In genomic region chr1:182895698-182896097, GRCm38 (mm10) we compare ENCODE assay signal across 9 mouse cellular contexts. TPM values are rescaled to one million over a fixed set of nuclear protein-coding genes. Genes with fewer than 3 reads are reported as not detected.
A peak's percentile ranks its signal among the peaks of the same experiment; 100 is the strongest.
DNase-seq lines count a peak whose midpoint lies in the region; ATAC-seq lines count a peak whose summit lies in the region.
"Had no signal": no experiment of that assay in that cellular context is flagged by ENCODE, and none has a peak within 500 bp of the region (broad histone marks: within the 10 kb centered on the region; RNA-seq: fewer than 3 reads in every experiment).

No protein-coding gene starts in this region.

- ATAC-seq in heart, embryonic 11.5 days (replicated peaks; ENCODE audit: insufficient number of reproducible peaks, low FRiP score, low TSS enrichment), result no peak
- ATAC-seq in megakaryocyte, adult 5-6 weeks (ENCODE audit: poor library complexity, severe bottlenecking), result peak; percentile 83

- H3K4me3 ChIP-seq in heart, embryonic 11.5 days (ENCODE audit: low read depth, low read length), result no peak overlapping the region
- no peak overlapping the region for H3K4me3 ChIP-seq in embryonic facial prominence, embryonic 10.5 days
- H3K4me3 ChIP-seq: neural tube, embryonic 12.5 days had no signal

- H3K27me3 ChIP-seq in heart, embryonic 11.5 days (ENCODE audit: control insufficient read depth, insufficient read depth, low read length), result peaks cover 5% of the 10 kb centered on the region
- no peaks in the 10 kb centered on the region for H3K27me3 ChIP-seq in embryonic facial prominence, embryonic 10.5 days (replicated peaks; ENCODE audit: low read depth, poor library complexity, severe bottlenecking)
- H3K27me3 ChIP-seq: neural tube, embryonic 12.5 days had no signal

- peak; percentile 93 for DNase-seq in heart, adult 11 months
- DNase-seq in A20 (ENCODE audit: low read depth, low spot score), result peak; percentile 67
- peak; percentile 46 to 76 for DNase-seq in adrenal gland, postnatal 36 days
- peak; percentile 60 for DNase-seq in embryonic facial prominence, embryonic 10.5 days (ENCODE audit: low spot score)
- peak; percentile 59 for DNase-seq in kidney, postnatal 14 days
- peak; percentile 21 to 66 for DNase-seq in thymus, postnatal 10 days (ENCODE audit: low spot score in 2 of 2)

- H3K9ac ChIP-seq in heart, embryonic 11.5 days (ENCODE audit: low read depth, low read length), result no peak overlapping the region
- H3K9ac ChIP-seq: neural tube, embryonic 12.5 days had no signal

- no peak overlapping the region for H3K4me2 ChIP-seq in heart, embryonic 11.5 days
- H3K4me2 ChIP-seq: neural tube, embryonic 12.5 days had no signal

- H3K9me3 ChIP-seq in heart, embryonic 11.5 days (replicated peaks; ENCODE audit: control insufficient read depth, low read length), result no peaks in the 10 kb centered on the region
- H3K9me3 ChIP-seq in embryonic facial prominence, embryonic 10.5 days, result no peaks in the 10 kb centered on the region
- H3K9me3 ChIP-seq: neural tube, embryonic 12.5 days had no signal

- H3K36me3 ChIP-seq in heart, embryonic 11.5 days (ENCODE audit: control insufficient read depth, insufficient read depth, low read length), result no peaks in the 10 kb centered on the region
- no peaks in the 10 kb centered on the region for H3K36me3 ChIP-seq in embryonic facial prominence, embryonic 10.5 days (replicated peaks)
- H3K36me3 ChIP-seq: neural tube, embryonic 12.5 days had no signal

- whole genome bisulfite sequencing in heart, embryonic 11.5 days (ENCODE audit: insufficient replicate concordance), result 66% methylated on average over 9 of the region's 9 CpGs
- 71% methylated on average over 9 of the region's 9 CpGs for WGBS in embryonic facial prominence, embryonic 10.5 days

- H3K4me1 ChIP-seq in heart, embryonic 11.5 days (ENCODE audit: control insufficient read depth, insufficient read depth, low read length), result no peaks in the 10 kb centered on the region
- H3K4me1 ChIP-seq in embryonic facial prominence, embryonic 10.5 days, result no peaks in the 10 kb centered on the region
- H3K4me1 ChIP-seq: neural tube, embryonic 12.5 days had no signal

- H3K27ac ChIP-seq in heart, embryonic 11.5 days (ENCODE audit: low read depth, low read length), result no peak overlapping the region
- no peak overlapping the region for H3K27ac ChIP-seq in embryonic facial prominence, embryonic 10.5 days (replicated peaks)
- H3K27ac ChIP-seq: neural tube, embryonic 12.5 days had no signal

RNA-seq across cellular contexts. Expression of gene Tlr5, which starts 58.9 kb away (rescaled TPM):
- polyA plus RNA-seq in heart, embryonic 11.5 days (2014; fragmentation: Nextera tagmentation; extraction: Ambion mirVana), result 5.3 and 5.7 TPM in 2 replicates
- total RNA-seq in adrenal gland, postnatal 36 days (2021), result 1 to 10 TPM in 1 of 2 experiments, under 1 TPM in 1; 0.92 to 1.5 TPM
- polyA plus RNA-seq in embryonic facial prominence, embryonic 10.5 days (2016; fragmentation: Nextera tagmentation; extraction: Ambion mirVana), result 0.15 and 0.37 TPM in 2 replicates
- total RNA-seq in megakaryocyte, adult 5-6 weeks (2015), result 7.9 and 9.1 TPM in 2 replicates
- total RNA-seq in megakaryocyte, adult 5-6 weeks (2017), result 5.8 and 8.6 TPM in 2 replicates
